Mouse (Mus musculus): ENCODE measurements around the gene Ddx54. TPM values are rescaled to one million over a fixed set of nuclear protein-coding genes. Genes with fewer than 3 reads are reported as not detected.
A peak's percentile ranks its signal among the peaks of the same experiment; 100 is the strongest.

Gene Ddx54
- total RNA-seq (2014; rRNA removed) = 36.2 and 37.8 TPM in 2 replicates
- 31.7 and 32.6 TPM in 2 replicates for polyA plus RNA-seq (2015; fragmentation: Nextera tagmentation; extraction: Ambion mirVana)

DNA sequence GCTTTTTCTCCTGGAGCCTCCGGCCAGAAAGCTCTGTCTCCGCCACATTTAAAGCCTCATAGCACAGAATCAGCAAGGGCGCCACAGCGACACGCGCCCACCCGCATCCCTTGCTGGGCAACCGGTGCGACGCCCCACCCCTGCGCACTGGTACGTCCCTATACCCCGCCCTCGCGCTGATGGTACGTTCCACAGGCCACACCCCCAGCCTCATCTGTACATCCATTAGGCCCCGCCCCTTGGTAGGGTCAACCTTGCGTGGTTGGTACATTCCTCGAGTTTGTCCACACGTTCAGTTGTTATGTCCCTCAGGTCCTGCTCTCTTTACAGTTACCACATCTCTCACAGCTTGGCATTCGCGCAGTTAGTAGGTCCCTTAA lies at the start of gene Ddx54, which contains the start of gene Rita1:
TSS of gene Ddx54 (plus strand) at position 298 of the 380 bp plus-strand sequence.
TSS of gene Rita1 (minus strand) at position 148 of the 380 bp plus-strand sequence.
- peak; percentile 90 for ATAC-seq (ENCODE audit: low FRiP score)
- Histone ChIP-seq H3K36me3 (ENCODE audit: insufficient read depth, low read length) (0 out of 2 replicates have a peak, but pooled peaks cover 12% of the 10 kb centered on the region), H3K27me3 (ENCODE audit: insufficient read depth, low read length) (no peaks in the 10 kb centered on the region), H3K9ac (replicated peaks; ENCODE audit: low read length, poor library complexity, severe bottlenecking) (peak within 1 kb of the TSS; percentile 77), H3K4me2 (ENCODE audit: low read depth, low read length, poor library complexity, severe bottlenecking) (peak within 1 kb of the TSS; percentile 79), H3K4me3 (ENCODE audit: low read depth, low read length) (peak within 1 kb of the TSS; percentile 53), H3K27ac (ENCODE audit: low read depth, low read length) (peak within 1 kb of the TSS; percentile 91), H3K9me3 (ENCODE audit: low read length) (no peaks in the 10 kb centered on the region), H3K4me1 (ENCODE audit: insufficient read depth, low read length) (peaks cover 8% of the 10 kb centered on the region; the same call in 1 of the 2 replicates)
- WGBS = 1% methylated on average over 22 of the region's 22 CpGs
- TF ChIP-seq CTCF (IDR thresholded peaks at IDR 0.05) = no peak
- DNase-seq (ENCODE audit: low spot score) = peak; percentile 97

DNA sequence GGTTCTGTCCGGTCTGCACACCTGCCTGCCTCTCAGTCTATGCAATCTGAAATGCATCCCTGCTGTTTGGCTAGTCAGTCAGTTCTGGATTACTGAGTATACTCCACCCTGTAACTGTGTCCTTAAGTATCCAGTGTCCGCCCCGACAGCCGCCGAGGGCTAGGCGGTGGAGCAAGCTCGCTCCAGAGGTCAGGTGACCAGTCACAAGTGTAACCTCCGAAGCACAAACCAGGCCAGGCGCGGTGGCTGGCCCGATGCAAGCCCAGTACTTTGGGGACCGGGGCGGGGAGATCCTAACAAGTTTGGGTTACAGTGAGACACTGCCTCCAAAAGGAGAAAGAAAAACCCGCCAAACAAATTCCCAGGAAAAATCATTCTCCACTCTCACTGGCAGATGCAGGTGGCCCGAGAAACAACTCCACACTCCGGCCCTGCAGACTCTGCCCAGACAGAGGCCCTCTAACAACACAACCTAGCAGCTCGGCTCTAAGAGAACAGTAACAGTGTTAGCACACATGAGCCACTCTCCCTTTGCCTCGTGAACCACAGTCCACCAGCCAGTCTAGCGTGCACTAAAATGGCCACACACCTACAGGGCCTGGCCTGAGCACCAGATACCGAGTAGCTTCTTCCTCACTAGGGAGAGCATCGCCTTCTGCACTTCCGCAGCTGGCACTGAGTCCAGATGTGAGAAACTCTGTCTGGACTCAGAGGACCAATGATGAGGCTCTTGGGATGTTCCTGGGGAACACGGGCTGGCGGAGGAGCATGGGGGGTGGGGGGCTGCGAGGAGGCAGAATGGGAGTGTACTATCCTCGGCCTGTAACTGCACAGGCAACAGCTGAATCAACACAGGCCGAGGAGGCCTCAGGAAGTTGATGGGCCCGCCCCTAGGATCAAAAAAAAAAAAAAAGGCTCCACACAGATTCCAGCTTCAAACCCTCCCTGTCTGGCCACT lies 49.3 kb upstream of the Ddx54 start:
- no peak for ATAC-seq (ENCODE audit: low FRiP score)
- WGBS = 67% methylated on average over 28 of the region's 28 CpGs
- no peak for TF ChIP-seq CTCF (IDR thresholded peaks at IDR 0.05)
- H3K36me3 ChIP-seq (ENCODE audit: insufficient read depth, low read length) = no peaks in the 10 kb centered on the region
- no peaks in the 10 kb centered on the region for H3K9me3 ChIP-seq (ENCODE audit: low read length)
- no peaks in the 10 kb centered on the region for H3K27me3 ChIP-seq (ENCODE audit: insufficient read depth, low read length)
- no peak overlapping the region for H3K4me2 ChIP-seq (ENCODE audit: low read depth, low read length, poor library complexity, severe bottlenecking)
- no peak for DNase-seq (ENCODE audit: low spot score)
- H3K4me1 ChIP-seq (ENCODE audit: insufficient read depth, low read length) = peaks cover 18% of the 10 kb centered on the region
- no peak overlapping the region for H3K27ac ChIP-seq (ENCODE audit: low read depth, low read length)
- H3K9ac ChIP-seq (replicated peaks; ENCODE audit: low read length, poor library complexity, severe bottlenecking) = no peak overlapping the region
- H3K4me3 ChIP-seq (ENCODE audit: low read depth, low read length) = no peak overlapping the region

DNA sequence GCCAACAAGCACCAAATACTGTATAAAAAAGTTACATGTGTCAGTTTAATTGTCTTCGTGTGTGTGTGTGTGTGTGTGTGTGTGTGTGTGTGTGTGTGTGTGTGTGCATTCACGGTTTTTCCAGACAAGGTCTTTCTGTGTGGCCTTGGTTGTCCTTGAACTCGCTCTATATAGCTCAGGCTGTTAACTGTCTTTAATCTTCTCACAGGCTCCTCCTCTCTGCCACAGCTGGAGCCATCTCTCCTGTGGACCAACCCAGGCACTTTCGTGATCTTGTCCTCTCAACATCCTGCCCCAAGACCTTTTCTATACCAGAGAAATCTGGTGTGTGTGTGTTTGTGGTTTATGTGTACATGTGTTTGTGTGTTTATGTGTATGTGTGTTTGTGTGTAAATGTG lies 48.6 kb upstream of the Ddx54 start:
- Histone ChIP-seq H3K36me3 (ENCODE audit: insufficient read depth, low read length) (no peaks in the 10 kb centered on the region), H3K9ac (replicated peaks; ENCODE audit: low read length, poor library complexity, severe bottlenecking) (no peak overlapping the region), H3K9me3 (ENCODE audit: low read length) (no peaks in the 10 kb centered on the region), H3K27ac (ENCODE audit: low read depth, low read length) (no peak overlapping the region), H3K27me3 (ENCODE audit: insufficient read depth, low read length) (no peaks in the 10 kb centered on the region), H3K4me2 (ENCODE audit: low read depth, low read length, poor library complexity, severe bottlenecking) (no peak overlapping the region), H3K4me1 (ENCODE audit: insufficient read depth, low read length) (peaks cover 24% of the 10 kb centered on the region), H3K4me3 (ENCODE audit: low read depth, low read length) (no peak overlapping the region)
- TF ChIP-seq CTCF (IDR thresholded peaks at IDR 0.05) = no peak
- DNase-seq (ENCODE audit: low spot score) = no peak
- ATAC-seq (ENCODE audit: low FRiP score) = no peak
- 63% methylated on average over 4 of the region's 4 CpGs for WGBS

DNA sequence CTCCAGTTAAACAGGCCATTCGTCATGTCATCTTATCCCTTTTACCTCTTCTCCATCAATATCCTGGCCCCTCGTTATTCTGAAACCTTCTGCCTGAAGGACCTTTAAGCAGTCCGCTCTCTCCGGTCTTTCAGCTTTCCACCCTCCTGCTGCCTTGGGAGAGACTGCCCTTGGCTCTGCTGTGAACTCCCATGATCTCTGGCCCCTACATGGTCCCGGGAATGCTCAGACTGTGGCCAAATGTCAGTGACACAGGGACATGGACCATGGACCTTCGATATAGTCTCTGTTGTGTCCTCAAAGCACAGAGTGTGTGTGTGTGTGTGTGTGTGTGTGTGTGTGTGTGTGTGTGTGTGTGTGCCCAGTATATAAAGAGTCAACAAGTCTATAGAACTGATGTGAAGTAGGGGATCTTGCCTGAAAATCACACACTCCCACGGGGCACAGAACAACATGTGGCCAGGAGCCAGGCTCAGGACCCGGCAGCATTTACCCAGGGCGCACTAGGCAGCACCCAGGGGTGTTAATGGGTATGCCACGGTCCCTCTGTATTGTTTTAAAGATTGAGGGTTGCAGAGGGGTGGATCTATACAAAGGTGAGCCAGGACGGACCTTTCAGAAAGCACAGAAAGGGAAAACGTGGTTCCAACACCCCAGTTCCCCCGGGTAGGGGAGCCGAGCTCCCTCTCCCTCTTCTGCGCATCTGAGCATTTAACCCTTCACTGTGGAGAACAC lies 47.2 kb upstream of the Ddx54 start:
- Histone ChIP-seq H3K4me3 (ENCODE audit: low read depth, low read length) (no peak overlapping the region), H3K9me3 (ENCODE audit: low read length) (no peaks in the 10 kb centered on the region), H3K27ac (ENCODE audit: low read depth, low read length) (peak overlapping the region; percentile 79), H3K4me1 (ENCODE audit: insufficient read depth, low read length) (peaks cover 24% of the 10 kb centered on the region), H3K9ac (replicated peaks; ENCODE audit: low read length, poor library complexity, severe bottlenecking) (no peak overlapping the region), H3K27me3 (ENCODE audit: insufficient read depth, low read length) (no peaks in the 10 kb centered on the region), H3K4me2 (ENCODE audit: low read depth, low read length, poor library complexity, severe bottlenecking) (no peak overlapping the region; the same call in 1 of the 2 replicates), H3K36me3 (ENCODE audit: insufficient read depth, low read length) (no peaks in the 10 kb centered on the region)
- ATAC-seq (ENCODE audit: low FRiP score) (no peak), DNase-seq (ENCODE audit: low spot score) (no peak)
- no peak for TF ChIP-seq CTCF (IDR thresholded peaks at IDR 0.05)
- 39% methylated on average over 14 of the region's 15 CpGs for WGBS

DNA sequence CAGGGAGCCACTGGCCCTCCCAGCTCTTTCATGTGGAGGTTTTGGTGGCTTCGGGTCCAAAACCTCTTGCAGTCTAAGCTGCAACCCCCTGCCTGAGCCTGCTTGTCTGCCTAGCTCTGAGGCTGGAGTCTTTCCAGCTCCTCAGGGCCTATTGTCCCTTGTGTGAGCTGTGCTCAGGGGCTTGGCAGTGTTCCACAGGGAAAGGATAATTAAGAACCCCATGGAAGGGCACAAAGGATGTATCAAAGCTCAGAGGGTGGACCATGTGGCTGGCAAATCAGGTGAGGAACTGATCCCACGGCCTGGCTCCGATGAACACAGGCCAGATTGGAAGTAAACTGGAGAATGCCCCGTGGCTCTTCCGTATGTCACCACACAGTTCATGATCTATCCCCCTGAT lies 46.4 kb upstream of the Ddx54 start:
- Histone ChIP-seq H3K36me3 (ENCODE audit: insufficient read depth, low read length) (no peaks in the 10 kb centered on the region), H3K4me1 (ENCODE audit: insufficient read depth, low read length) (peaks cover 26% of the 10 kb centered on the region), H3K27ac (ENCODE audit: low read depth, low read length) (peak overlapping the region; percentile 79), H3K27me3 (ENCODE audit: insufficient read depth, low read length) (no peaks in the 10 kb centered on the region), H3K4me3 (ENCODE audit: low read depth, low read length) (no peak overlapping the region), H3K9ac (replicated peaks; ENCODE audit: low read length, poor library complexity, severe bottlenecking) (no peak overlapping the region), H3K4me2 (ENCODE audit: low read depth, low read length, poor library complexity, severe bottlenecking) (no peak overlapping the region; the same call in 1 of the 2 replicates), H3K9me3 (ENCODE audit: low read length) (no peaks in the 10 kb centered on the region)
- 28% methylated on average over 5 of the region's 5 CpGs for WGBS
- TF ChIP-seq CTCF (IDR thresholded peaks at IDR 0.05) = no peak
- ATAC-seq (ENCODE audit: low FRiP score) = peak; percentile 48
- peak; percentile 93 for DNase-seq (ENCODE audit: low spot score)
